ENCODE assay signal across 7 mouse cellular contexts in the genomic region with DNA sequence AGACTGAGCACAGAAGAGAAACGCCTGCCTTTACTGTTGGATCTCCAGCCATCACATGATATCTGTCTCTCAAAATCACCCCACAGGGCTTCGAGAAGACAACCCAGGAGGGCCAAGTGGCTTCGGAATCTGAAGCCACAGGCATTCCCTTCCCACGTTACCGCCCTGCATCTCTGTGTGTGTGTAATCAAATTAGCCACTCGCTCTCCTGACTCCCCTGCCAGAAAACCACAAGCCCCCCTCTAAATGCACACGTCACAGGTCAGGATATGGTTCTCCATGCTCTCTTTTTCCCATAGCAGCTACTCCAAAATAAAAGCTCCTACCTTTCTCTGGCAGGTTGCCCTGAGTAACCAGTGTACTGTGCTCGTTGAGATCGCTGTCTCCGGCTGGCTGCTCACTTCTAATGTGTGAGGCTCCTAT. TPM values are rescaled to one million over a fixed set of nuclear protein-coding genes. Genes with fewer than 3 reads are reported as not detected.
DNase-seq lines count a peak whose midpoint lies in the region; ATAC-seq and TF ChIP-seq lines count a peak whose summit lies in the region.

No protein-coding gene starts in this region.

- H3K27me3 ChIP-seq in spleen, adult 2 months (ENCODE audit: control insufficient read depth, insufficient read depth, low read length): no peaks in the 10 kb centered on the region
- no peaks in the 10 kb centered on the region for H3K27me3 ChIP-seq in embryonic facial prominence, embryonic 12.5 days
- no peaks in the 10 kb centered on the region for H3K27me3 ChIP-seq in hindbrain, postnatal 0 days (ENCODE audit: insufficient read depth, low read length)
- H3K27me3 ChIP-seq in limb, embryonic 14.5 days (ENCODE audit: control insufficient read depth, insufficient read depth, low read length): 0 out of 2 replicates have a peak, but pooled peaks cover 5% of the 10 kb centered on the region

- peak; percentile 91 for ATAC-seq in embryonic facial prominence, embryonic 12.5 days (ENCODE audit: insufficient number of reproducible peaks, insufficient read depth, low FRiP score, low TSS enrichment)
- peak; percentile 92 for ATAC-seq in hindbrain, postnatal 0 days
- ATAC-seq in limb, embryonic 14.5 days (ENCODE audit: low FRiP score, low read depth): peak; percentile 91

- DNase-seq in spleen, adult 2 months (ENCODE audit: low read depth in 1 of 2, low spot score in 2 of 2): peak in 1 of 2 experiments; percentile 22
- DNase-seq in spleen, adult 12 weeks (ENCODE audit: low spot score): no peak
- peak; percentile 93 for DNase-seq in hindbrain, postnatal 0 days (ENCODE audit: low spot score)
- peak; percentile 88 for DNase-seq in limb, embryonic 14.5 days (ENCODE audit: low spot score)
- peak; percentile 94 for DNase-seq in retina, postnatal 1 day
- DNase-seq in cerebellum, adult 9-11 months: no peak

- 21% methylated on average over 10 of the region's 10 CpGs for WGBS in spleen, adult 2 months
- 3% methylated on average over 10 of the region's 10 CpGs for WGBS in embryonic facial prominence, embryonic 12.5 days
- WGBS in hindbrain, postnatal 0 days: 7% methylated on average over 10 of the region's 10 CpGs
- WGBS in limb, embryonic 14.5 days: 5% methylated on average over 10 of the region's 10 CpGs

- no peak for TF ChIP-seq POLR2A in spleen, adult 2 months (IDR thresholded peaks at IDR 0.05; ENCODE audit: low read depth, low read length)
- TF ChIP-seq POLR2A in limb, embryonic 14.5 days (IDR thresholded peaks at IDR 0.05; ENCODE audit: borderline replicate concordance, extremely low read depth, insufficient read depth, insufficient read length): no peak

- peaks cover 19% of the 10 kb centered on the region; the same call in 1 of the 2 replicates for H3K4me1 ChIP-seq in spleen, adult 2 months (ENCODE audit: control insufficient read depth, insufficient read depth, insufficient read length)
- H3K4me1 ChIP-seq in embryonic facial prominence, embryonic 12.5 days: peaks cover 11% of the 10 kb centered on the region; the same call in 1 of the 2 replicates
- no peaks in the 10 kb centered on the region; the same call in 1 of the 2 replicates for H3K4me1 ChIP-seq in hindbrain, postnatal 0 days (ENCODE audit: insufficient read depth, low read length)
- H3K4me1 ChIP-seq in limb, embryonic 14.5 days (ENCODE audit: control insufficient read depth, insufficient read depth, low read length): peaks cover 11% of the 10 kb centered on the region; the same call in 1 of the 2 replicates

- peak overlapping the region; percentile 45 for H3K4me2 ChIP-seq in embryonic facial prominence, embryonic 12.5 days (replicated peaks)
- H3K4me2 ChIP-seq in hindbrain, postnatal 0 days (ENCODE audit: low read depth, low read length): peak overlapping the region; percentile 48
- peak overlapping the region; percentile 52 for H3K4me2 ChIP-seq in limb, embryonic 14.5 days (replicated peaks; ENCODE audit: low read depth, low read length, severe bottlenecking)

- no peak overlapping the region for H3K9ac ChIP-seq in embryonic facial prominence, embryonic 12.5 days
- no peak overlapping the region; the same call in 1 of the 2 replicates for H3K9ac ChIP-seq in hindbrain, postnatal 0 days (replicated peaks; ENCODE audit: low read length)
- peak overlapping the region; percentile 36; the same call in 1 of the 2 replicates for H3K9ac ChIP-seq in limb, embryonic 14.5 days (ENCODE audit: low read depth, low read length, severe bottlenecking)

- peak overlapping the region; percentile 59 for H3K27ac ChIP-seq in spleen, adult 2 months (ENCODE audit: insufficient read depth, low read length)
- peak overlapping the region; percentile 60; the same call in 1 of the 2 replicates for H3K27ac ChIP-seq in embryonic facial prominence, embryonic 12.5 days
- H3K27ac ChIP-seq in hindbrain, postnatal 0 days: 0 out of 2 replicates have a peak overlapping the region, but pooled peaks have one; percentile 48
- no peak overlapping the region for H3K27ac ChIP-seq in limb, embryonic 14.5 days (replicated peaks; ENCODE audit: low read depth, low read length)

- H3K4me3 ChIP-seq in spleen, adult 2 months (ENCODE audit: extremely low read depth, insufficient read depth, insufficient read length): peak overlapping the region; percentile 32; the same call in 1 of the 2 replicates
- peak overlapping the region; percentile 24 for H3K4me3 ChIP-seq in embryonic facial prominence, embryonic 12.5 days
- peak overlapping the region; percentile 21 for H3K4me3 ChIP-seq in hindbrain, postnatal 0 days (ENCODE audit: low read length)
- H3K4me3 ChIP-seq in limb, embryonic 14.5 days (replicated peaks; ENCODE audit: low read length): peak overlapping the region; percentile 22

- TF ChIP-seq CTCF in spleen, adult 2 months (IDR thresholded peaks at IDR 0.05; ENCODE audit: extremely low read depth, insufficient read depth, insufficient read length, insufficient replicate concordance): no peak
- TF ChIP-seq CTCF in hindbrain, postnatal 0 days (IDR thresholded peaks at IDR 0.05; ENCODE audit: low read depth): no peak

- H3K9me3 ChIP-seq in embryonic facial prominence, embryonic 12.5 days: no peaks in the 10 kb centered on the region
- H3K9me3 ChIP-seq in hindbrain, postnatal 0 days (ENCODE audit: low read length): no peaks in the 10 kb centered on the region
- no peaks in the 10 kb centered on the region for H3K9me3 ChIP-seq in limb, embryonic 14.5 days (ENCODE audit: control insufficient read depth, low read length)

- no peaks in the 10 kb centered on the region for H3K36me3 ChIP-seq in spleen, adult 2 months (ENCODE audit: control insufficient read depth, insufficient read depth, low read length)
- H3K36me3 ChIP-seq in embryonic facial prominence, embryonic 12.5 days: no peaks in the 10 kb centered on the region
- H3K36me3 ChIP-seq in hindbrain, postnatal 0 days (ENCODE audit: insufficient read depth, low read length): no peaks in the 10 kb centered on the region
- H3K36me3 ChIP-seq in limb, embryonic 14.5 days (ENCODE audit: control insufficient read depth, insufficient read depth, low read length): no peaks in the 10 kb centered on the region

RNA-seq across cellular contexts. Expression of a gene that starts 32.0 kb away (rescaled TPM):
- polyA plus RNA-seq in spleen, adult 2 months (2012; rRNA removed): 59.2 and 67.3 TPM in 2 replicates
- 149 and 150 TPM in 2 replicates for polyA plus RNA-seq in embryonic facial prominence, embryonic 12.5 days (2016; fragmentation: Nextera tagmentation; extraction: Ambion mirVana)
- total RNA-seq in hindbrain, postnatal 0 days (2014; rRNA removed): 82.6 and 84.0 TPM in 2 replicates
- 136 and 144 TPM in 2 replicates for polyA plus RNA-seq in hindbrain, postnatal 0 days (2015; fragmentation: Nextera tagmentation; extraction: Ambion mirVana)
- polyA plus RNA-seq in limb, embryonic 14.5 days (2012; rRNA removed): 118 and 142 TPM in 2 replicates
- 187 and 190 TPM in 2 replicates for polyA plus RNA-seq in limb, embryonic 14.5 days (2014; fragmentation: Nextera tagmentation; extraction: Ambion mirVana)

RNA-seq across cellular contexts. Expression of a gene that starts 32.6 kb away (rescaled TPM):
- 0.19 and 0.68 TPM in 2 replicates for polyA plus RNA-seq in spleen, adult 2 months (2012; rRNA removed)
- polyA plus RNA-seq in embryonic facial prominence, embryonic 12.5 days (2016; fragmentation: Nextera tagmentation; extraction: Ambion mirVana): 6.2 and 6.5 TPM in 2 replicates
- total RNA-seq in hindbrain, postnatal 0 days (2014; rRNA removed): 0.47 and 0.58 TPM in 2 replicates
- 3.4 and 4.8 TPM in 2 replicates for polyA plus RNA-seq in hindbrain, postnatal 0 days (2015; fragmentation: Nextera tagmentation; extraction: Ambion mirVana)
- 1.4 and 2.4 TPM in 2 replicates for polyA plus RNA-seq in limb, embryonic 14.5 days (2012; rRNA removed)
- 6.5 and 6.9 TPM in 2 replicates for polyA plus RNA-seq in limb, embryonic 14.5 days (2014; fragmentation: Nextera tagmentation; extraction: Ambion mirVana)

Comparison
In these comparisons a context has a peak if more than half of its experiments do, and no peak if none do; other contexts are left out.
1. DNase-seq: peak in hindbrain, postnatal 0 days (single experiment), limb, embryonic 14.5 days (single experiment) and retina, postnatal 1 day (single experiment); none in spleen, adult 12 weeks (single experiment) and cerebellum, adult 9-11 months (single experiment).
2. Peak in every context shown above with its lines, with median percentiles within 50 percentile points of each other: H3K4me3 ChIP-seq, ATAC-seq and H3K4me2 ChIP-seq.